Mouse (Mus musculus) liver, embryonic 14.5 days (tissue): ENCODE measurements around the gene Ankrd6. TPM values are rescaled to one million over a fixed set of nuclear protein-coding genes. Genes with fewer than 3 reads are reported as not detected.

Experiments used
- ATAC-seq: fragments of 200-750 bp; cut with Nextera tagmentation; 2 replicates; pipeline ENCODE4 v1.8.0; 2017; ENCODE audit warnings: moderate number of reproducible peaks, mild to moderate bottlenecking, moderate library complexity; ENCODE audit not compliant: insufficient read depth
- DNase-seq, 3 experiments: peaks; one replicate each; pipeline ENCODE4 v3.0.0-alpha.2; 2012 to 2013; ENCODE audit warnings: low read depth in 3 of 3, low spot score in 3 of 3
- H3K27ac ChIP-seq: fragments of 300-500 bp; sonication (generic); 2 replicates; pipeline ENCODE4 v1.5.1; 2014; ENCODE audit warnings: moderate library complexity, mild to moderate bottlenecking, control low read depth, inconsistent platforms
- H3K27me3 ChIP-seq: fragments of 300-500 bp; sonication (generic); 2 replicates; pipeline ENCODE4 v1.6.1; 2014; ENCODE audit warnings: mild to moderate bottlenecking, low read length, moderate library complexity; ENCODE audit not compliant: control insufficient read depth, insufficient read depth
- H3K36me3 ChIP-seq: fragments of 300-500 bp; sonication (generic); replicated peaks from 2 replicates; pipeline ENCODE4 v1.6.1; 2014; ENCODE audit warnings: low read depth; ENCODE audit not compliant: control insufficient read depth, insufficient read depth
- H3K4me1 ChIP-seq, 2 experiments: fragments of 200-500 bp in 1 of 2; fragments of 300-500 bp in 1 of 2; sonication (generic) in 1 of 2; replicated peaks; 2 replicates each; pipeline ENCODE4 v1.6.1; 2012 to 2014; ENCODE audit warnings: antibody characterized with exemption in 1 of 2, inconsistent platforms in 1 of 2, low read length in 1 of 2; ENCODE audit not compliant: control insufficient read depth in 2 of 2, insufficient read depth in 2 of 2
- H3K4me2 ChIP-seq: fragments of 300-500 bp; sonication (generic); 2 replicates; pipeline ENCODE4 v1.6.1; 2014; ENCODE audit warnings: low read depth, mild to moderate bottlenecking, control low read depth, moderate library complexity
- H3K4me3 ChIP-seq, 2 experiments: fragments of 200-500 bp in 1 of 2; fragments of 300-500 bp in 1 of 2; sonication (generic) in 1 of 2; 2 replicates each; pipeline ENCODE4 v1.5.1; 2012 to 2014; ENCODE audit warnings: low read depth in 2 of 2, low read length in 2 of 2, mild to moderate bottlenecking in 2 of 2, control low read depth in 1 of 2, inconsistent platforms in 1 of 2, moderate library complexity in 1 of 2; ENCODE audit not compliant: insufficient read depth in 1 of 2
- H3K9ac ChIP-seq: fragments of 300-500 bp; sonication (generic); replicated peaks from 2 replicates; pipeline ENCODE4 v1.6.1; 2014; ENCODE audit warnings: mild to moderate bottlenecking, control low read depth, moderate library complexity
- H3K9me3 ChIP-seq: fragments of 300-500 bp; sonication (generic); 2 replicates; pipeline ENCODE4 v1.6.1; 2016; ENCODE audit warnings: low read length, mixed read lengths; ENCODE audit not compliant: control insufficient read depth
- CTCF ChIP-seq: IDR thresholded peaks from 2 replicates; pipeline ENCODE4 v1.5.1; 2016; ENCODE audit warnings: antibody characterized with exemption, low read depth, control low read depth
- EP300 ChIP-seq: IDR thresholded peaks from 2 replicates; pipeline ENCODE4 v1.6.1; 2016; ENCODE audit warnings: antibody characterized with exemption, low read depth
- WGBS: fragments of 180-500 bp; shearing (Covaris S2); extraction: QIAGEN DNeasy Blood & Tissue Kit; methylation state at CpG from one replicate; pipeline ENCODE4 v1.1.7; 2014; ENCODE audit not compliant: insufficient replicate concordance; 5-methylcytosine and 5-hydroxymethylcytosine counted together
- polyA plus RNA-seq, 2 experiments: library from polyadenylated mRNA; depleted of rRNA in 1 of 2; stranded (reverse) in 1 of 2; unstranded in 1 of 2; fragments of >200 nt; fragmentation: Nextera tagmentation in 1 of 2; extraction: Ambion mirVana in 1 of 2; gene quantifications; 2 replicates each; pipeline versions ENCODE4 v1.2.1 to v1.2.3; 2012 to 2014

The Ankrd6 gene
- polyA plus RNA-seq, 2 experiments: 0.31 to 0.42 TPM

GRCm38 (mm10) chr4:32983176-32984155 lies 32.8 kb upstream of the Ankrd6 start:
- Histone ChIP-seq H3K27ac (no peak overlapping the region), H3K9me3 (no peaks in the 10 kb centered on the region), H3K9ac (peak overlapping the region; percentile 53), H3K4me3 (peak overlapping the region; percentile 59 to 61), H3K4me1 (peaks cover 30 to 42% of the 10 kb centered on the region in 2 experiments), H3K36me3 (no peaks in the 10 kb centered on the region), H3K27me3 (peaks cover 41% of the 10 kb centered on the region), H3K4me2 (peak overlapping the region; percentile 78)
- DNase-seq (no peak), ATAC-seq (no peak)
- 1% methylated on average over 84 of the region's 94 CpGs for WGBS
- TF ChIP-seq CTCF (no peak), EP300 (no peak)

GRCm38 (mm10) chr4:32982716-32983175 lies 32.1 kb upstream of the Ankrd6 start, which contains the start of gene Rragd:
Gene Rragd, plus strand, starts transcription at chr4:32983037.
- H3K4me3 ChIP-seq: peak within 1 kb of the TSS; percentile 59 to 61
- WGBS: 2% methylated on average over 18 of the region's 18 CpGs
- H3K4me1 ChIP-seq: peaks cover 28 to 37% of the 10 kb centered on the region in 2 experiments
- DNase-seq: no peak
- no peak for TF ChIP-seq EP300
- no peak for ATAC-seq
- H3K36me3 ChIP-seq: no peaks in the 10 kb centered on the region
- H3K9me3 ChIP-seq: no peaks in the 10 kb centered on the region
- H3K4me2 ChIP-seq: peak within 1 kb of the TSS; percentile 78
- peaks cover 41% of the 10 kb centered on the region for H3K27me3 ChIP-seq
- peak within 1 kb of the TSS; percentile 53 for H3K9ac ChIP-seq
- no peak within 1 kb of the TSS for H3K27ac ChIP-seq

GRCm38 (mm10) chr4:32982041-32982715 lies 31.5 kb upstream of the Ankrd6 start:
- Histone ChIP-seq H3K4me2 (peak overlapping the region; percentile 78), H3K9ac (no peak overlapping the region), H3K27me3 (peaks cover 41% of the 10 kb centered on the region), H3K4me1 (peaks cover 23 to 31% of the 10 kb centered on the region in 2 experiments), H3K9me3 (no peaks in the 10 kb centered on the region), H3K27ac (no peak overlapping the region), H3K36me3 (no peaks in the 10 kb centered on the region), H3K4me3 (peak overlapping the region in 1 of 2 experiments; percentile 59; a peak in 2 of 4 replicates)
- ATAC-seq (no peak), DNase-seq (no peak)
- no peak for TF ChIP-seq EP300
- no peak for TF ChIP-seq CTCF
- 8% methylated on average over 15 of the region's 15 CpGs for WGBS

GRCm38 (mm10) chr4:32981617-32982016 lies 31.0 kb upstream of the Ankrd6 start:
- H3K9me3 ChIP-seq: no peaks in the 10 kb centered on the region
- peaks cover 20 to 29% of the 10 kb centered on the region in 2 experiments for H3K4me1 ChIP-seq
- H3K36me3 ChIP-seq: no peaks in the 10 kb centered on the region
- H3K27ac ChIP-seq: no peak overlapping the region
- TF ChIP-seq CTCF (no peak), EP300 (no peak)
- no peak for DNase-seq
- H3K9ac ChIP-seq: no peak overlapping the region
- ATAC-seq: peak; percentile 48
- peak overlapping the region; percentile 78 for H3K4me2 ChIP-seq
- H3K27me3 ChIP-seq: peaks cover 41% of the 10 kb centered on the region
- 9% methylated on average over 5 of the region's 5 CpGs for WGBS
- peak overlapping the region; percentile 8 to 23; a peak in 1 of 4 replicates for H3K4me3 ChIP-seq

- ATAC-seq (no peak), DNase-seq (no peak)
- Histone ChIP-seq H3K4me3 (no peak overlapping the region), H3K9me3 (no peaks in the 10 kb centered on the region), H3K9ac (no peak overlapping the region), H3K4me1 (peaks cover 14 to 16% of the 10 kb centered on the region in 2 experiments), H3K36me3 (no peaks in the 10 kb centered on the region), H3K27me3 (peaks cover 37% of the 10 kb centered on the region), H3K4me2 (no peak overlapping the region), H3K27ac (no peak overlapping the region)
- 77% methylated on average over 3 of the region's 3 CpGs for WGBS
- TF ChIP-seq EP300 (no peak), CTCF (no peak)
Observed at GRCm38 (mm10) chr4:32980061-32980460, 29.4 kb upstream of the Ankrd6 start.
